Mouse (Mus musculus): ENCODE data around the gene Ribc2. TPM values are rescaled to one million over a fixed set of nuclear protein-coding genes. Genes with fewer than 3 reads are reported as not detected.

Ribc2 gene
- polyA plus RNA-seq, 1 experiment from 2014 or later = 0.11 TPM

DNA sequence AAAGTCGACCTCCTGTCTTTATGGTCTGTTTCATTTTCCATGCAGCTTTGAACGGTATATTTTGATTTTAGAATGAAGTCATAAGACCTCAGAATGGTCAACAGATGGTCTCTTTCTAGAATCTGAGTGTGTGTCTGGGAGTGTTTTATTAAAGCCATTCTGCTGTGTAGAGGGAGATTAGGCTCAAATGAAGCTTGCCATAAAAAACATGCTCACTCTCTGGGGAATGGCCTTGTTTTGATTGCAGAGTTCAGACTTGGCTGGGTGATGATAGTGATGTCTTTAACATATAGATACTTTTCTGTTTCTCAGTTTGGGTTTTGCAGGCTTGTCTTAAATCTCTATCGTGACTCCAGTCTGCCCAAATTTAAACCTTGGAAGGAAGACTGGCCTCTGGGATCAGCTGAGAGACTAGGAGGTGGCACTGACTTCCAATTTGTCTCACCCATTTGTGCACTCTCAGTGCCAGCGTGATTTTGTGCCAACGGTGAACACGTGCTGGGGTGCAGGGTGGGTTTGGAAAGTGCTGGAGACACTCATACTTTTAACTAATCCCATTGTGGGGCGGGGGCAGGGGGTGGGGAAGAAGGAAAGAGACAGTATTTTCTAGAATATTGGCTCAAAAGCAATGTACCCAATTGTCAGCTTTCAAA, 47.8 kb downstream of the Ribc2 start:
- 63% methylated on average over 7 of the region's 7 CpGs for WGBS
- ATAC-seq (ENCODE audit: extremely low read depth, insufficient number of reproducible peaks, low FRiP score, low TSS enrichment) = no peak
- H3K27me3 ChIP-seq (replicated peaks) = no peaks in the 10 kb centered on the region

DNA sequence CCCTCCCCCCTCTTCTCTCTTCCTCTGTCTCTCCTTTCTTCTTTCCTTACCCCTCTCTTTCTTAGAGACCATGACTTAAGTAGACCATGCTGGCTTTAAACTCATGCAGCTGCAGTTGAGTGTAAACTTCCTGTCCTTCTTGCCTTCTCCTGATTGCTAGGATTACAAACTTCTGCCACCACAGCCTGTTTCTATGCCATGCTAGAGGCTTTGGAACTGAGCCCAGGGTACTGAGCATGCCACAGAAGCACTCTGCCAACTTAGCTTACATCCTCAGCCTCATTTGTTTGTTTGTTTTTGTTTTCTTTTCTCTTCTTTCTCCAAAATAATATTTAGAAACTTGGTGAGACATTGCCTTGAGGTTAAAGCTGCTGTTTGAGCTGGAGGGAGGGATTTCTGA, 48.5 kb downstream of the Ribc2 start:
- Histone ChIP-seq H3K4me3 (no peak overlapping the region), H3K27ac (replicated peaks) (peak overlapping the region; percentile 95), H3K9ac (no peak overlapping the region), H3K36me3 (no peaks in the 10 kb centered on the region), H3K4me2 (no peak overlapping the region), H3K27me3 (replicated peaks) (no peaks in the 10 kb centered on the region), H3K9me3 (no peaks in the 10 kb centered on the region), H3K4me1 (peaks cover 44% of the 10 kb centered on the region)
- no peak for ATAC-seq (ENCODE audit: extremely low read depth, insufficient number of reproducible peaks, low FRiP score, low TSS enrichment)

More for the DNA sequence above, 47.8 kb downstream of the Ribc2 start:
- H3K4me3 ChIP-seq = no peak overlapping the region
- peaks cover 44% of the 10 kb centered on the region for H3K4me1 ChIP-seq
- no peak overlapping the region for H3K4me2 ChIP-seq
- no peak overlapping the region for H3K9ac ChIP-seq
- no peaks in the 10 kb centered on the region for H3K36me3 ChIP-seq
- peak overlapping the region; percentile 95 for H3K27ac ChIP-seq (replicated peaks)
- no peaks in the 10 kb centered on the region for H3K9me3 ChIP-seq

GRCm38 (mm10) chr15:85182063-85182462, 50.2 kb downstream of the Ribc2 start:
- no peak overlapping the region for H3K4me2 ChIP-seq
- H3K9me3 ChIP-seq = no peaks in the 10 kb centered on the region
- H3K4me1 ChIP-seq = peaks cover 39% of the 10 kb centered on the region
- no peak for ATAC-seq (ENCODE audit: extremely low read depth, insufficient number of reproducible peaks, low FRiP score, low TSS enrichment)
- no peaks in the 10 kb centered on the region for H3K27me3 ChIP-seq (replicated peaks)
- H3K27ac ChIP-seq (replicated peaks) = no peak overlapping the region
- no peak overlapping the region for H3K9ac ChIP-seq
- no peaks in the 10 kb centered on the region for H3K36me3 ChIP-seq
- 83% methylated on average over 4 of the region's 4 CpGs for WGBS
- no peak overlapping the region for H3K4me3 ChIP-seq

DNA sequence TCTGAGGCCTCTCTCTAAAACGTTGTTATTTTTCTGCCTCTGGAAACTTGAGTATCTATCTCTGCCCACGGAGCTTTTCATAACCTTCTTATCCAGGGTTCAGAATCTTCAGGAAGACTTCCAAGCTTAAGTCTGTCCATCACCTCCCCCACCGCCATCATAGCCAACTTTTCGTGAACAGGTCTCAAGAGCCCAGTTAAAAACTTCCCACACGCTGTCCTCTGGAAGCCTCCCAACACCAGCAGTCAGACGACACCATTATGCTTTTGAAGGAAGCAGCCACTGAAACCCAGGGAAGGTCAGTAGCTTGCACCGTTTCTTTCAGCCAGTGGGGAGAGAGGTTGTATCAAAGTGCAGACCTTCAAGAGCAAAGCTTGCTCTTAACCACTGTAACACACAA, 55.0 kb downstream of the Ribc2 start:
- Histone ChIP-seq H3K36me3 (no peaks in the 10 kb centered on the region), H3K27me3 (replicated peaks) (no peaks in the 10 kb centered on the region), H3K27ac (replicated peaks) (no peak overlapping the region), H3K4me3 (no peak overlapping the region), H3K4me1 (no peaks in the 10 kb centered on the region), H3K9me3 (no peaks in the 10 kb centered on the region), H3K4me2 (no peak overlapping the region), H3K9ac (no peak overlapping the region)
- no peak for ATAC-seq (ENCODE audit: extremely low read depth, insufficient number of reproducible peaks, low FRiP score, low TSS enrichment)
- 57% methylated on average over 7 of the region's 7 CpGs for WGBS

DNA sequence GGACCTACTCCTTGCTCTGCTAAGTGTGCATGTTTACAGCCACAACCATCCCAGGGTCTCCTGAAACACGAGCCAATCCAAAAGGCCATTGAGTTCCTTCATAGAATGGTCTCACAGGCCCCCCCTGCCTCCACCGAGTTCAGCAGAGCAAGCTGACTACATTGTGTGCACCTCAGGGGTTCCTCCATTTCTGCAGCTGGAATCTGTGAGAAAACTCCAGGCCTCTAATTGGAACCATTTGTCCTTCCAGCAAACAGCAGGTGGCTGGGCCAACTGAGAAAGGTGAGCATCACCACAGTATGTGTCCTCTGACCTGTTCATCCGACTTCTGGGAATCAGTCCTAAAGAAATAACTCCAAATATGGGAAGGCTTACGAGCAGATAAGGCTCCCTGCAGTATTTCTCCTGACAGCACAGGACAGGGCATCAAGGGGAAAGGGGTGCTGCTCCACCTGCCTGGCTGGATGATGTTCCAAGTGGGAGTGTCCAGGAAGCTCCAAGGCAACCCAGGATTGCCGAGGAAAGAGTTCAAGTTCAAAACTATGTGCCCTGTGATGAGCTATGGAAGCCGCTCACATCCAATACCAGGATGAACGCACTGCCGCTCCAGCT, 56.4 kb downstream of the Ribc2 start:
- H3K4me1 ChIP-seq = no peaks in the 10 kb centered on the region
- H3K9me3 ChIP-seq = no peaks in the 10 kb centered on the region
- H3K36me3 ChIP-seq = no peaks in the 10 kb centered on the region
- ATAC-seq (ENCODE audit: extremely low read depth, insufficient number of reproducible peaks, low FRiP score, low TSS enrichment) = no peak
- no peak overlapping the region for H3K4me2 ChIP-seq
- H3K9ac ChIP-seq = no peak overlapping the region
- no peak overlapping the region for H3K27ac ChIP-seq (replicated peaks)
- no peak overlapping the region for H3K4me3 ChIP-seq
- WGBS = 51% methylated on average over 8 of the region's 8 CpGs
- H3K27me3 ChIP-seq (replicated peaks) = no peaks in the 10 kb centered on the region

Other genes starting within 250 kb of the Ribc2 start
- gene Gm29666, start 212.0 kb upstream of the Ribc2 start, polyA plus RNA-seq (2015; fragmentation: Nextera tagmentation; extraction: Ambion mirVana) = 0.41 and 0.56 TPM in 2 replicates
- 19.3 and 20.4 TPM in 2 replicates for gene Nup50, start 208.7 kb upstream of the Ribc2 start, polyA plus RNA-seq (2015; fragmentation: Nextera tagmentation; extraction: Ambion mirVana)
- 3.0 and 3.5 TPM in 2 replicates for gene 5031439G07Rik, start 143.5 kb upstream of the Ribc2 start, polyA plus RNA-seq (2015; fragmentation: Nextera tagmentation; extraction: Ambion mirVana)
- 0.13 TPM in 1 of 2 replicates, not detected in the other for gene Upk3a, start 114.9 kb upstream of the Ribc2 start, polyA plus RNA-seq (2015; fragmentation: Nextera tagmentation; extraction: Ambion mirVana)
- gene Fam118a, start 103.1 kb upstream of the Ribc2 start, polyA plus RNA-seq (2015; fragmentation: Nextera tagmentation; extraction: Ambion mirVana) = 15.6 and 17.0 TPM in 2 replicates
- gene Smc1b, start 114 bp upstream of the Ribc2 start, polyA plus RNA-seq (2015; fragmentation: Nextera tagmentation; extraction: Ambion mirVana) = 0.08 and 0.09 TPM in 2 replicates
- 125 and 139 TPM in 2 replicates for gene Fbln1, start 73.9 kb downstream of the Ribc2 start, polyA plus RNA-seq (2015; fragmentation: Nextera tagmentation; extraction: Ambion mirVana)
- gene Atxn10, start 204.2 kb downstream of the Ribc2 start, polyA plus RNA-seq (2015; fragmentation: Nextera tagmentation; extraction: Ambion mirVana) = 214 and 230 TPM in 2 replicates